Mouse (Mus musculus) heart, adult 18-20 months (tissue): Measurements from ENCODE around the gene Etfbkmt. TPM values are rescaled to one million over a fixed set of nuclear protein-coding genes. Genes with fewer than 3 reads are reported as not detected.
"Not testable (repeated sequence)": the region's sequence is repeated elsewhere in the genome, so short reads cannot be mapped to it uniquely, and the experiment has no call there.

Experiments
- DNase-seq, 2 experiments: peaks; one replicate each; pipeline ENCODE4 v3.0.0; 2021 to 2022; ENCODE audit warnings: mixed read lengths in 1 of 2
- total RNA-seq, 2 experiments: library from RNA; stranded (reverse); gene quantifications; 2 replicates each; pipeline ENCODE4 v1.2.3; 2021

Etfbkmt gene
- total RNA-seq, 2 experiments from 2014 or later, result 21.6 to 27.4 TPM

- no peak for DNase-seq
These were observed 47.7 kb downstream of the Etfbkmt start for GRCm38 (mm10) chr6:149187371-149187770.

GRCm38 (mm10) chr6:149188041-149188924 lies 48.6 kb downstream of the Etfbkmt start, which contains the start of gene Amn1:
Gene Amn1, minus strand, starts transcription at chr6:149188712.
- DNase-seq, result peak; percentile 98

- no peak for DNase-seq
These were observed 49.2 kb downstream of the Etfbkmt start for GRCm38 (mm10) chr6:149188925-149189257.

- no peak for DNase-seq
These were observed 49.8 kb downstream of the Etfbkmt start for GRCm38 (mm10) chr6:149189340-149189922.

- not testable (repeated sequence) for DNase-seq
These were observed 52.3 kb downstream of the Etfbkmt start for GRCm38 (mm10) chr6:149191951-149192350.

- DNase-seq, result peak; percentile 57 to 84
These were observed 53.7 kb downstream of the Etfbkmt start for GRCm38 (mm10) chr6:149193276-149193905.

- no peak for DNase-seq
These were observed 57.5 kb downstream of the Etfbkmt start for GRCm38 (mm10) chr6:149197116-149197515.

- DNase-seq, result no peak
These were observed 58.9 kb downstream of the Etfbkmt start for GRCm38 (mm10) chr6:149198572-149198971.

Other genes starting within 250 kb of the Etfbkmt start
- 1 to 10 TPM; 3.5 to 5.2 TPM for gene Caprin2, start 243.6 kb upstream of the Etfbkmt start, total RNA-seq
- 1 to 10 TPM; 3.3 to 4.6 TPM for gene Sinhcaf, start 193.4 kb upstream of the Etfbkmt start, total RNA-seq
- gene Dennd5b, start 38.2 kb upstream of the Etfbkmt start, total RNA-seq, result 10 to 100 TPM; 15.9 to 16.1 TPM
- gene Gm10203, start 9.7 kb upstream of the Etfbkmt start, total RNA-seq, result not detected
- 10 to 100 TPM; 19.3 to 20.1 TPM for gene Amn1, start 48.9 kb downstream of the Etfbkmt start, total RNA-seq
- 10 to 100 TPM; 32.5 to 40.2 TPM for gene Resf1, start 169.6 kb downstream of the Etfbkmt start, total RNA-seq